Mouse (Mus musculus): Measurements from ENCODE around the gene Pdap1.
"Not testable (repeated sequence)": the region's sequence is repeated elsewhere in the genome, so short reads cannot be mapped to it uniquely, and the experiment has no call there.

Pdap1 gene

DNA sequence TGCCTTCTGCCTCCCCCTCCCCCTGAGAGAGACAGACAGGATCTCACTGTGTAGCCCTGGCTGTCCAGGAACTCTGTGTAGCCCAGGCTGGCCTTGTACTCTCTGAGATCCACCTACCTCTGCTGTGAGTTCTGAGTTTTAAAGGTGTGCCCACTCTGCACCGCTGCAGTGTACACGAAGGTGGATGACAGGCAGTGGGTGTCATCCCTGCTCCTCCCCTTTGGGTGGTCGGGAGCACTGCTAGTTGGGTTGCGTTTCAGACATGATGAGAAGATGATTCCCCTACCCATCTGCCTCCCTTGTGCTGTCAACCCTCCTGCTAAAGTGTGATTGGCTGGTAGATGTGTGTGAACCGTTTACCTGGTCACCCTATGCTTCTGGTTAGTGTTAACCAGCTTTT lies 21.6 kb downstream of the Pdap1 start:
- DNase-seq (ENCODE audit: low spot score): no peak

DNA sequence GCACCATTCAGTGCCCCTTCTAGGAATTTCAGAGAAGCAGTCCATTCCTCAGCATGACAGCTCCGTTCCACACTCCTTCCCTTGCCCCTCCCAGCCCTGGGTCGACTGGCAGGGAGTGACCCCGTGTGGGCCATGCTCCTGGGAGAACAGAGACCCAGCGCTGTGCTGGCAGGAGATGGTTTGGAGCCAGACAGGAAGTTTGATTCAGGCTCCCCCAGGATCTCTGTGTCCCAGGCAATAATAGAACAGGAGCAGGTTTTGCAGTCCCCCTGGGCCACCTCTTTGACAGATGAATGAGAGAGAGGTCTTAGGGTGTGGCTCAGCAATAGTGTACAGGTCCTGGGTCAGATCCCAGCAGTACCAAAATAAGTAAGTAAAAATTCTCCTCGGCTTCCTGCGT lies 22.0 kb downstream of the Pdap1 start:
- DNase-seq (ENCODE audit: low spot score): no peak

- peak; percentile 35 for DNase-seq (ENCODE audit: low spot score)
Observed at GRCm38 (mm10) chr5:145116916-145117315, 23.1 kb downstream of the Pdap1 start.

DNA sequence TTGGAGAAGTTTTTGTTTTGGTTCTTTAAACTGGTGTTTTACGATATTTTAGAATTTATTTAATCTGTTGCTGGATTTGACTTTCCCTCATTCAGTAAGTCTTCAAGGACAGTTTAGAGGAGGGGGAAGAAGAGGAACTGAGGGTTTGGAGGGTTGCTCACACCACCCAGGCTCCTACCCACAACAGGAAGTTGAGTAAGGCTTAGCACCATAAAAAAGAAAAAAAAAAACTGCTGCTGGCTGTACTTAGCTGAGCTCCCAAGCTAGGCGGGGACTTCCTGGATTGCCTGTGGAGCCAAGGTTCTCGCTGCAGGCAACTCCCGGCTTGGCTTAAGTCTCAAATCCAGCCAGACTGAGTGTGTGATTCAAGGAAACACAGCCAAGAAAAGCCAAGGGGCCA lies 23.7 kb downstream of the Pdap1 start:
- no peak for DNase-seq (ENCODE audit: low spot score)

- no peak for DNase-seq (ENCODE audit: low spot score)
Observed at GRCm38 (mm10) chr5:145115736-145116135, 24.3 kb downstream of the Pdap1 start.

GRCm38 (mm10) chr5:145114606-145115473 lies 25.2 kb downstream of the Pdap1 start:
- DNase-seq (ENCODE audit: low spot score): peak; percentile 50

DNA sequence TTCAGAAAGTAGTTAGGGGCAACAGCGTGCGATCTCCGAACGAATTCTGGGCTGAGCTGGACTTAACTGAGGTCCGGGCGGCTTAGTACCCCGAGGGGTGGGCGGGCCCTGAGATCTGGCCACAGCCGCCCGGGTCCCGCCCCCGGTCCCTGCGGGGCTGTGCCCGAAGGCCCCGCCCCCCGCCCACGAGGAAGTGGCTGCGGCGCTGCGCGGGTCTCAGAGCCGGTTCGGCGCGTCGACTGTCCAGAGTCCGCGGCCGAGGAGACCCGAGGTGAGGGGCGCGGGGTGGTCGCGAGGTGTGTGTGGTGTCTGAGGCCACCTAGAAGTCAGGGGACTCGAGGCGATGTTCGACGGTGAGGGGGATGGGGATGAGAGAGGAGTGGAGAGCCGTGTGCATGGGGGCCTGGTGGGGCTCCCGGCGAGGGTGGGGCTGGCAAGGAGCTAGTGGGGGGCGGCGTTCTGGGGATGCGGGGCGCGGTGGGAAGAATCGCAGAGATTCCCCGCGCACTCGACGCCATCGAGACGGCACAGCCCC lies 25.9 kb downstream of the Pdap1 start, which contains the start of gene Arpc1b:
Gene Arpc1b, plus strand, starts transcription at position 145 of the 535 bp plus-strand sequence.
- peak; percentile 42 for DNase-seq (ENCODE audit: low spot score)

- DNase-seq (ENCODE audit: low spot score): no peak
Observed at GRCm38 (mm10) chr5:145113416-145113815, 26.6 kb downstream of the Pdap1 start.

- DNase-seq (ENCODE audit: low spot score): no peak
Observed at GRCm38 (mm10) chr5:145112566-145112965, 27.5 kb downstream of the Pdap1 start.

GRCm38 (mm10) chr5:145110401-145110800 lies 29.6 kb downstream of the Pdap1 start:
- DNase-seq (ENCODE audit: low spot score): no peak

GRCm38 (mm10) chr5:145105694-145106275 lies 34.3 kb downstream of the Pdap1 start:
- no peak for DNase-seq (ENCODE audit: low spot score)

DNA sequence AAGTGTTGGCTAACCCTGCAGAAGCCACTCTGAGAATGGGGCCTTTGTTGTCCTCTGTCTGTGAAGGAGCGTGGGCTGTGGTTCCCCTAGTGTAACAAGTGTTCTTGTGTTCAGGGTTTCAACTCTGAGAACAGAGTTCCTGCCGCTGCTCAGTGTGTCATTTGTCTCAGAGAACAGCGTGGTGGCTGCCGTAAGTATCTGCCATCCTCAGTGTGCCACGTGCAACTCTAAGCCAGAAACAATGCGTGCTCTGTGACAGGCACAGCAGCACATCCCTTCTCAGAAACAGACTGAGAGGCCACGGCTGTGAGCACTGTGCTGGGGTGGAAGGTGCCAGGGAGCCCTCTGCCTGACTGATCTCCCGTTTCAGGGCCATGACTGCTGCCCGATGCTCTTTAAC lies 35.7 kb downstream of the Pdap1 start:
- no peak for DNase-seq (ENCODE audit: low spot score)

DNA sequence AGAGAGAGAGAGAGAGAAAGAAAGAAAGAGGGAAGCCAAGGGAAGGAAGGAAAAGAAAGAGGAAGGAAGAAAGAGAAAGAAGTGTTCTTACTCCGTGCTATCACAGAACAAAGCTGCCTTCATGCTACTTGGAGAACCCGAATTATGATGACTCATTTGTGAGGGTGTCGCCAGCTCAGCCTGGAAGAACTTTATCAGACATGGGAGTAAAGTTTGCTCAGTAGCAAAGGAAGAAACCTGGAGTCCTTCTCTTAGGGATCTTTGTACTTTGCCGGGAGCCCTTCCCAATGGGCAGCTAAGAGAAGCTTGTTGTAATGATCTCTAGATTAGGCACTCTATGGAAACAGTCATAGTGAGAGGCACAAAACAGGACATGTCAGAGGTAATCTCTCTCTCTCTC lies 37.3 kb downstream of the Pdap1 start:
- DNase-seq (ENCODE audit: low spot score): no peak

DNA sequence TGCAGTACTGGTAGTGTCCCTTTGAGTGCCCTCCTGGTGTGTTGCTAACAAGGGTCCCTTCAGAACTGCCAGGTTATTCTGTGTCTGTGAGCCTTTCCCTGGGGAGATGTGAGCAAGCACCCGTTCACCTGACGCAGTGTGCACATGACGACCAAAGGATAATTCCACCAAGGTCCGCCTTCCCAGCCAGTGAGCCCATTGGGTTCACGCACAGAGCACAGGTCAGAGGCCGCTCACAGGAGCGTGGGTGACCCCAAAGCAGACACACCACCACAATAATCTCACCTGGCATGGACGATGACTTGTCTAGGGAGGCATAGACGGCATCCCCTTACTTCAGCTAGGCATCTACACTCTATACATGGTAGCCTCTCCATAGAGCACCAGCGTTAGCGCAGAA lies 38.6 kb downstream of the Pdap1 start:
- not testable (repeated sequence) for DNase-seq (ENCODE audit: low spot score)

GRCm38 (mm10) chr5:145100960-145101359 lies 39.1 kb downstream of the Pdap1 start:
- no peak for DNase-seq (ENCODE audit: low spot score)

- DNase-seq (ENCODE audit: low spot score): no peak
Observed at GRCm38 (mm10) chr5:145098340-145098821, 41.7 kb downstream of the Pdap1 start.

DNA sequence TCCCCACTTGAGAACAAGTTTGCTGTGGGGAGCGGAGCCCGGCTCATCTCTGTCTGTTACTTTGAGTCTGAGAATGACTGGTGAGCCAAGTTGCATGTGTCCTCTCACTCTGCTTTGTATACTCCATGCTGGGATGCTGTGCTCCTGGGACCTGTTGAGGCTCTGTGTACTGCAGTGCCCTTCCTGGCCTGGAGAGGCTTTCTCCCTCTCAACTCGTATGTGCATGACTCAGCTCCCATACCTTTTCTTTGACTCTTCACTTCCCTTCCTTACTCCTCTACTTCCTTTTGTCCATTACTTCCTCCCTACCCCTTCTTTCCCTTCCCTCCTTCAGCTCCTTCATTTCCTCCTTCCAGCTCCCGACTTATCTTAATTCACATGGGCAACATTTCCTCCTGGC lies 43.8 kb downstream of the Pdap1 start:
- no peak for DNase-seq (ENCODE audit: low spot score)

- DNase-seq (ENCODE audit: low spot score): no peak
Observed at GRCm38 (mm10) chr5:145089878-145090277, 50.2 kb downstream of the Pdap1 start.

DNA sequence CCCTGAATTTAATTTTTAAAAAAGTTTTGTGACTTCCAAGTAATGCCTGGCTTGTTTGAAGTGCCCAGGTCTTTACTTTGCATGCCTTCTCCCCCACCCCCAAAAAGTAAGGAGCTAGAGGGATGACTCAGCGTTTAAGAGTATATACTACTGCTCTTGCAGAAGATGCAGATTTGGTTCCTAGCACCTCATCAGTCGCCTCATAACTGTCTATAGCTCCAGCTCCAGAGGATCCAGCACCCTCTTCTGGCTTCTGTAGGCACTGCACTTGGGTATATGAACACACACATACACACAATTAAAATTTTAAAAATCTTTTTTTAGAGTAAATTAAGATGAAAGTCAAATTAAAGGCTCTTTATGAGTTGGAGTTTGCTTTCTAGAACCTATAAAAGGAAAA lies 51.9 kb downstream of the Pdap1 start:
- no peak for DNase-seq (ENCODE audit: low spot score)

GRCm38 (mm10) chr5:145084822-145085221 lies 55.2 kb downstream of the Pdap1 start:
- DNase-seq (ENCODE audit: low spot score): no peak

GRCm38 (mm10) chr5:145083632-145084451 lies 56.2 kb downstream of the Pdap1 start, which contains the start of the genes Arpc1a and Kpna7:
Arpc1a (plus strand) TSS chr5:145083830.
Kpna7 (minus strand) TSS chr5:145084030.
- peak; percentile 77 for DNase-seq (ENCODE audit: low spot score)

GRCm38 (mm10) chr5:145083201-145083600 lies 56.8 kb downstream of the Pdap1 start:
- not testable (repeated sequence) for DNase-seq (ENCODE audit: low spot score)

Measured in ovary, postnatal 10 days (tissue).